Comparison of ENCODE assay signal across 8 mouse cellular contexts in the genomic region with DNA sequence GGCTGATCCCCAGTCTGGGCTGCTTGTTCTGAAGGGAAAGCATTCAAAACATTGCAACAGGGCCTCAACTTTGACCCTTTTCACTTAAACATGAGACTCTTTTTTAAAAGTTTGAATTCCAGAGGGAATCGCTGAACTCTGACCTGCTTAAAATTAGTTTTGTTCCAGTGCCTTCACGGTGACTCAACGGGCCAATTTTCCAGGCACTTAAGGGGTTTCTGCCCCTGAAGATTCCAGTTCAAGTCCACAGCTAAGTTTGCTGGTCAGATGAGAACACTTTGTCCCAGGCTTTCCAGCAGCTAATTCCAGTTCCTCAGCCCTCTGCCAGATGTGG. TPM values are rescaled to one million over a fixed set of nuclear protein-coding genes. Genes with fewer than 3 reads are reported as not detected.
DNase-seq lines count a peak whose midpoint lies in the region; ATAC-seq lines count a peak whose summit lies in the region.

No protein-coding gene starts in this region.

- no peaks in the 10 kb centered on the region for H3K36me3 ChIP-seq in heart, embryonic 10.5 days
- H3K36me3 ChIP-seq in embryonic facial prominence, embryonic 10.5 days (replicated peaks), result no peaks in the 10 kb centered on the region
- no peaks in the 10 kb centered on the region for H3K36me3 ChIP-seq in kidney, embryonic 16.5 days (ENCODE audit: insufficient read depth, low read length)

- no peak overlapping the region for H3K4me3 ChIP-seq in heart, embryonic 10.5 days
- no peak overlapping the region for H3K4me3 ChIP-seq in embryonic facial prominence, embryonic 10.5 days
- no peak overlapping the region for H3K4me3 ChIP-seq in kidney, embryonic 16.5 days (ENCODE audit: low read length)

- no peak overlapping the region for H3K27ac ChIP-seq in heart, embryonic 10.5 days
- H3K27ac ChIP-seq in embryonic facial prominence, embryonic 10.5 days (replicated peaks), result no peak overlapping the region; the same call in 1 of the 2 replicates
- H3K27ac ChIP-seq in kidney, embryonic 16.5 days (ENCODE audit: low read length), result peak overlapping the region; percentile 60

- H3K9me3 ChIP-seq in heart, embryonic 10.5 days, result no peaks in the 10 kb centered on the region
- no peaks in the 10 kb centered on the region for H3K9me3 ChIP-seq in embryonic facial prominence, embryonic 10.5 days
- H3K9me3 ChIP-seq in kidney, embryonic 16.5 days (ENCODE audit: low read length), result 0 out of 2 replicates have a peak, but pooled peaks cover 3% of the 10 kb centered on the region

- no peak overlapping the region for H3K9ac ChIP-seq in kidney, embryonic 16.5 days (replicated peaks; ENCODE audit: low read length)

- peaks cover 18% of the 10 kb centered on the region; the same call in 1 of the 2 replicates for H3K4me1 ChIP-seq in heart, embryonic 10.5 days
- peaks cover 72% of the 10 kb centered on the region for H3K4me1 ChIP-seq in embryonic facial prominence, embryonic 10.5 days
- peaks cover 6% of the 10 kb centered on the region for H3K4me1 ChIP-seq in kidney, embryonic 16.5 days (ENCODE audit: insufficient read depth, low read length)

- no peak for ATAC-seq in kidney, embryonic 16.5 days (ENCODE audit: low FRiP score, low TSS enrichment)
- ATAC-seq in megakaryocyte-erythroid progenitor cell, adult 5-6 weeks (replicated peaks; ENCODE audit: low FRiP score, low TSS enrichment, poor library complexity, severe bottlenecking), result no peak
- no peak for ATAC-seq in megakaryocyte, adult 5-6 weeks (ENCODE audit: poor library complexity, severe bottlenecking)

- H3K27me3 ChIP-seq in heart, embryonic 10.5 days (ENCODE audit: insufficient read depth, poor library complexity, severe bottlenecking), result peaks cover 9% of the 10 kb centered on the region; the same call in 1 of the 2 replicates
- 0 out of 2 replicates have a peak, but pooled peaks cover 4% of the 10 kb centered on the region for H3K27me3 ChIP-seq in embryonic facial prominence, embryonic 10.5 days (replicated peaks; ENCODE audit: low read depth, poor library complexity, severe bottlenecking)
- no peaks in the 10 kb centered on the region for H3K27me3 ChIP-seq in kidney, embryonic 16.5 days (ENCODE audit: insufficient read depth, low read length)

- no peak overlapping the region for H3K4me2 ChIP-seq in kidney, embryonic 16.5 days (replicated peaks; ENCODE audit: low read depth, low read length)

- peak; percentile 56 to 59 for DNase-seq in heart, adult 9 months (ENCODE audit: low spot score in 2 of 2)
- DNase-seq in heart, embryonic 10.5 days (ENCODE audit: low spot score), result no peak
- DNase-seq in embryonic facial prominence, embryonic 10.5 days (ENCODE audit: low spot score), result peak; percentile 66
- DNase-seq in lung, postnatal 4 days, result peak; percentile 12 to 43
- no peak for DNase-seq in natural killer cell, adult 2 months (ENCODE audit: low spot score in 2 of 2)

- WGBS in heart, embryonic 10.5 days, result 57% methylated on average over 3 of the region's 3 CpGs
- 20% methylated on average over 3 of the region's 3 CpGs for WGBS in embryonic facial prominence, embryonic 10.5 days
- 20% methylated on average over 3 of the region's 3 CpGs for WGBS in kidney, embryonic 16.5 days

RNA-seq across cellular contexts. Expression of gene Sox5, which starts 27.8 kb away (rescaled TPM):
- 13.6 and 17.1 TPM in 2 replicates for polyA plus RNA-seq in heart, embryonic 10.5 days (2016; fragmentation: Nextera tagmentation; extraction: Ambion mirVana)
- 60.0 and 65.1 TPM in 2 replicates for polyA plus RNA-seq in embryonic facial prominence, embryonic 10.5 days (2016; fragmentation: Nextera tagmentation; extraction: Ambion mirVana)
- 14.8 and 20.1 TPM in 2 replicates for polyA plus RNA-seq in kidney, embryonic 16.5 days (2015; fragmentation: Nextera tagmentation; extraction: Ambion mirVana)
- 1.7 and 9.1 TPM in 2 replicates for total RNA-seq in megakaryocyte-erythroid progenitor cell, adult 5-6 weeks (2014; fragmentation: Nextera tagmentation)
- total RNA-seq in megakaryocyte-erythroid progenitor cell, adult 5-6 weeks (2017), result 3.8 and 4.7 TPM in 2 replicates
- total RNA-seq in megakaryocyte, adult 5-6 weeks (2015), result 0.07 TPM in 1 of 2 replicates, not detected in the other
- 0.07 TPM in 1 of 2 replicates, not detected in the other for total RNA-seq in megakaryocyte, adult 5-6 weeks (2017)

Comparison
In these comparisons a context has a peak if more than half of its experiments do, and no peak if none do; other contexts are left out.
1. DNase-seq: peak in heart, adult 9 months (2 of 2), embryonic facial prominence, embryonic 10.5 days (single experiment) and lung, postnatal 4 days (2 of 2); none in heart, embryonic 10.5 days (single experiment) and natural killer cell, adult 2 months (0 of 2).